Mouse (Mus musculus) adrenal gland, adult 18-20 months (tissue): ENCODE measurements around the gene Dab2. TPM values are rescaled to one million over a fixed set of nuclear protein-coding genes. Genes with fewer than 3 reads are reported as not detected.

Experiments
- DNase-seq, 2 experiments: peaks; one replicate each; pipeline ENCODE4 v3.0.0; 2021 to 2022; ENCODE audit warnings: low spot score in 2 of 2
- total RNA-seq, 2 experiments: library from RNA; stranded (reverse); gene quantifications; 1 replicate in 1 of 2; 2 replicates in 1 of 2; pipeline ENCODE4 v1.2.3; 2021

Dab2 gene
- total RNA-seq, 2 experiments from 2014 or later: 329 to 456 TPM

DNA sequence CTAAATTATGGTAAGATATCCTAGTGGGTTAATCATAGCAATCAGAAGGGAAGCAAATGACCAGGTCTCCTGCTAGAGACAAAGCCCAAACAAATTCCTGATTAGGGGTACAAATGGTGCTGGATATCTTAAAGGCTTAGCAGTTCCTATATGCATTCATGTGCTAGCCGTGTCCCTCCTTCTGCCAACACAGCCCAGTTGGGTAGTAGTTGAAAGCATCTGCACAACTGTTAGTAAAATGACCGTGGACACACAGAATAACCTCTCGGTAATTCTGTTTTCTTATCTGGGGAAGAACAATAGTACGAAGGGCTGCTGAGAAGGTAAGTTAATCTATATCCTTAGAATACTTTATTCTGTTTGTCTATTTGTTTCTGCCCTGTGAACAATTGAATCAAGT lies 90.5 kb downstream of the Dab2 start:
- no peak for DNase-seq

DNA sequence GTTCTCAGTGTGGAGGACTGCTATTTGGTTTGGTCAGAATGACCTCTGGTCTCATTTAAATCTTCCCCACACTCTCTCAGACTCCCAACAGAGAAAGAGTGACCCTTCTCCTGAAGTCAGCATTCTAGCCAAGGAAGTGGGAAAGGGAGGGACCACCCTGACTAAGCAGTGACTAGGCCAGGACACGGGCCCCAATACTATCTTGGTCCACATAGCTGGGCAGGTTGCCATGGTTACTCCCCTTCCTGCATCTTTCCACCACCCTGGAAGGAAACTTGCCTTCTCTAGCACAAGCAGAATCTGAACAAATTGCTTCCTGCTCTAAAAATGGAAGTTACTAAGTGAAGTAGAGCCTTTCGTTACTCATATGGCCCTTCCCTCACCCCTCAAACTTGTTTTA lies 91.1 kb downstream of the Dab2 start:
- peak in 1 of 2 experiments; percentile 51 for DNase-seq

DNA sequence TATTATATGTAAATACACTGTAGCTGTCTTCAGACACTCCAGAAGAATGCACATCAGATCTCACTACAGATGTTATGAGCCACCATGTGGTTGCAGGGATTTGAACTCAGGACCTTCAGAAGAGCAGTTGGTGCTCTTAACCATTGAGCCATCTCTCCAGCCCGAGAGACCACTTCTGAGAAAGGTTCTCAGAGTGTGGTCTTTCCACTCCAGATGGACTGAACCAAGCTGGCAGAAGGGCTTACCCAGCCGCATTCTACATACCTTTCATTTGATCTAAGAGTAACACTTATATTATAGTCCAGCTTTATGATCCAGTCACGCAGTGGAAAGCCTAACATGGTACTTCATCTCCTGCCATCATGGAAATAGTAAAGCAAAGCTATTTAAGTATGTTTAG lies 92.3 kb downstream of the Dab2 start:
- no peak for DNase-seq

DNA sequence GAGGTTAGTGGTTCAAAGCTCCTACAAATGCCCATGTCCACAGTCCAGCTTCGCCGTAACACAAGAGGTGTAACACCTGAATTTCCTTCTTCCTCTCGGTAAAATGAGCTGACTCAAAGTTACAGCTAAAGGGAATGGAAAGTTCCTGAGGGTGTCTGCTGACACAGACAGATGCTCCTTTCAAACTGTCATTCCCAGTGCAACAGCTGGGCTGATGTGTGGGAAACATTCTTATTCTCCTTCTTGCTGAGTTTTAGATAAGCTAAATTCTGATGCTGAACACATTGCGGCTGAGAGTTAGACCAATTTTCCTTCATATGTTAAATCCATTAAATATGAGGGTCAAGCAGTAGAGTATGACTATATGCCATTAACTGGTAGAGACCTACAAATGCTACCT lies 94.0 kb downstream of the Dab2 start:
- no peak for DNase-seq

DNA sequence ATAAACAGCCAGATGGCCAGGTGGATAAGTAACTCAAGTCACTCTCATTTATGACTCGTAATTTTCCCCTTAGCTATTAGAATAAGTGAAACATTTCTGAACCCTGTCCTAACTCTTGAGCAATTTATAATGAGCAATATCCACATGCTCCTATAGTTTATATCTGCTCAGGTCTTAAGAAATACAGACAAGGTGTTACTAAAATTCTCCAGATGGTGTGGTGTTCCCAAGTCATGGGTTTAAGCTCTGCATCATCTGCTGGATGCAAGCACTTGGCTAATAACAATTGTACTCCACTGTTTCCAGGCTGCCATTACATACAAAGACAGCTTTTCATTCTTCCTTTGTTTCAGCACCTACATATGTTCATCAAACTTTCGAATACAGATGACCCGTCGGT lies 98.6 kb downstream of the Dab2 start:
- no peak for DNase-seq

DNA sequence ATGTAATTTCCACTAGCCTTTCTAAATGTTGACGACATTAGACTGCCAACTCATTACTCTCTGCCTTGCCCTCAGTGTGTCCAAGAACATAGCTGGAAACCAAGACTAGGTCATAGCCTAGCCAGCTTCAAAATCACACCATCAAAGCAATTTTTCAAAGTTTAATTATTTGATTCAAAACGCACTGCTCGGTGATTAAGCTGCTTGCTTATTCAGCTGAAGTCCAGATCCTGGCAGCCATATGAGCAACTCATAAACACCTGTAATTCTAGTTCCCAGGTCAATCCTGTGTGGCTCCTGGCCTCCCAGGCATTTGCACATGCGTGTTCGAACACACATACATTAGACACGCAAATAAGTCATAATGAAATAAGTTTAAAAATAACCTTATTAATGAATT lies 99.3 kb downstream of the Dab2 start:
- DNase-seq: no peak

DNA sequence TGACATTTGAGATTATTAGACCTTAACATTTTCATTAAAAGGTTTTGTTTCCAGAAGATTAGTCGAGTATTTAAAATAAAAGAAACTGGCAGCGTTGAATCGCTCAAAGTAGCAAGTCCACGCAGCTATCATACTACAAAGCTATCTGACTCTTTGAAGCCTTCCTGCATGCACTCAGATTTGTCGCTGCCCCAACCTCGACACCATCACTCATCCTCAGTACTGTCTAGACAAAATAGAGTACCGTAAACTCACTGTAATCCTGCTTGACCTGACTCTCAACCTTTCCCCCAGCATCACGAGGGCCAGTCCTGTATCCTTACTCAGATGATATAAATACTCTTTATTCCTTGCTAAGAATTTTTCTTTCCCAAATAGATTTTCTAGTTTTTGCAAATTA lies 100.5 kb downstream of the Dab2 start:
- DNase-seq: no peak

DNA sequence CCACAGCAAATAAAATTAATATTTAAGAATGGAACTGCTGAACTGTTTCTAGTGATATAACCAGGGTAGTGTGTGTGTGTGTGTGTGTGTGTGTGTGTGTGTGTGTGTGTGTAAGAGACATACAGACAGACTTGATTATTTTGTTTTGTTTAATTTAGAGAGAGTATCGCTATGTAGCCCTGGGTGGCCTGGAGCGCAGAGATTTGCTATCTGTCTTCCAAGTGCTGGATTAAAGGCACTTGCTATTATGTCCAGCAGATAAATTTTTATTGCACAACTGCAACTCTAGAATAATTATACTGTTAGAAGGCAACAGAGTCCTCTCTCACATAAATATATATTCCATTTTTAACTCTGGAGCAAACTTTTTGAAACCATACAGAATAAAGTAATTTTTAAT lies 102.8 kb downstream of the Dab2 start:
- no peak for DNase-seq

DNA sequence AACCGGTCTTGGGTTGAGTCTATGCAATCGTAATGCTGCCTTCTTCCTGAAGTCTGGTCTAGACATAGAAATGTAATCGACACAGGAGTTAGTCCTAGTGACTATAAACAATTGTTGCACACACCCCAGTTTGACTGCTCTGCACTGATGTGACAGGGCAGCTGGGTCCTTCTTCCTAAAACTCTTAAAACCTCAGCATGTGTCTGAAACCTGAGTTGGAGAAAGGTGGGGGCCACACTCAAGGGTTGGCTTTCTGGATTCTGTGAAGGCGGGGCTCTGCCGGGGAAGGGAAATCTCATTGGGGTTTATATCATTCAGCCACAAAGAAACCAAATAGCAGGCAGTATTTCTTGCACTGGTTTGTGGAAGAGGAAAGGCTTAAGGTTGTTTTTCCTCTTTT lies 104.6 kb downstream of the Dab2 start:
- no peak for DNase-seq

DNA sequence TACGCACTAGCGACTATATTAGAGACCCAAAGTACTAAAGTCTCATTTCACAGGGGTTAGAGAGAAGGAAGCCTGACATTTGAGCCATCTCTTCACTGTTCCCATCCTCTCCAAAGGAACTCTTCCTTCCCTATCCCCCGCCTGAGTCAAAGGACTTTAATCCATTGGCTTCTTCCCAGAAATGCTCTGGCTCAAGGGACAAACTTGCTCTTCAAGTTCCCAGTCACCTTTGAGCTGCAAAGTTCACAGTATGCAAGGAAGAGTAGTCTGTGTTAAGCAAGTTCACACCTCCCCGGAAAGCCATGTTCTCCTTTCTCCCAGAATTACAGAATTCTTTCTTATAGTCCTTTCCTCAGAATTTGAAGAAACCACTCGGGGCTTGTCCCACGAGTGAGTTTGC lies 107.2 kb downstream of the Dab2 start:
- no peak for DNase-seq

DNA sequence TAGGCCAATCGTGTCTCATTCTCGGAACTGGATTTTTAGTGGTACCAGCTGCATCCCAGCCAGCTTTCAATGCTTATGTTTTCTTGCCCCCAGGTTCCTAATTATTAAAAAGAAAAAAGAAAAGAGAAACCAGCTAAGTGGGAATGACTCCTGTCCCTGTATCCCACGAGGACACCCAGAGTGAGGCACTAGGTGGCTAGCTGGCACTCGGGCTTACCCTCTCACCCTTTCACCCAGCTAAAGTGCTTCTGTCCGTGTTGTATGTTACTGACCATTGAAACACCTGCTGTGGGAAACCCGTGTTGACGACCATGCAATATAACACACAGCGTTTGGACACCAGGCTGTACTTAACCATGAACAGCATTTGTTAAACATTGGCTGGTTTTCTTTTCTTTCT lies 109.4 kb downstream of the Dab2 start:
- DNase-seq: no peak

DNA sequence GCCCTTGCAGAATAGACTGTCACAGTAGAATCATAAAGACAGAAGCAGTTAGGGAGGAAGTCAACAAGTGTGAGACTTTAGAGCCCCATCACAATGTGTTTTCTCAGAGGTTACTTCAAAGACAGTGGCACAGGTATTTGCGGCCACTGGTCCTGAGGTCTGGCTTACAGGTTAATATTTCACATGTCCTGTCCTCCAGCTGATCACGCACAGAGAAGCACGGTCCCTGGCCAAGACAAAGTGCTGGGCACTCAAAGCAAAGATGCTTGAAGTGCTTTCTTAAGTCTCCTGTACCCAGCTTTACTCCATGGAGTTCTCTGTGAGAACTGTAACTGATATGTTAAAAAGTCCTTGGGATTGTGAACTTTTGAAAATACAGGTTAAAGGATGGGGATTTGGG lies 110.6 kb downstream of the Dab2 start:
- DNase-seq: no peak

DNA sequence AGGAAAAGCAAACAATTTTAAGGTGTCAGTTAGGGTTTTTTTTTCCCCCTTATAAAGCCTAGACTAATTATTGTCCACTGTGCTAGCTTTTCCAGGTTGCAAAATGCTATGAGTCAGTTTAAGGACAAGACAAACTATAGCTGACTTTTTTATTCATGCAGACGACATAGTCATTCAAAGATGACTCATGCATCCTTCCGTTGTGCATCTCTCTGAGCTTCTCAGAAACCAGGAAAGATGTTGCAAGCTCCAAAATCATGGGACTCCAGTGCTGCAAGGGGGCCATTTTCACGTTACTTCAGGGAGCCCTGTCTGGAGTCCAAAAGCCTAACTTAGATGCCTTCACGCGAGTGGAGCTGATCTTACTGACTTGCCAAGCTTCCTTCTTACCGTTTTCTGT lies 111.7 kb downstream of the Dab2 start:
- no peak for DNase-seq

DNA sequence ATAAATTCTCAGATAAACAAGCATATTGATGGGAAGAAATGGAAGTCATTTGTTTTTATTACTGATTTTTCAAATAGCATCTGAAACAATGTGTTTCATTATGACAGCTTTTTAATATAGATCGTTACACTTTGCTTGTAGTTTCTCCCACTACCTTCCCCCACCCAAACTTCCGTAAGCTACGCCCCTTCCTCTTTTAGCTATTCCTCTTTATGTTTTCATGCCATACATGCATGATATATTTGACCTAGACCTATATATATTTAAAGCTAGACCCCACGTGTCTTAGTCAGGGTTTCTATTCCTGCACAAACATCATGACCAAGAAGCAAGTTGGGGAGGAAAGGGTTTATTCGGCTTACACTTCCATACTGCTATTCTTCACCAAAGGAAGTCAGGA lies 115.7 kb downstream of the Dab2 start:
- DNase-seq: no peak

DNA sequence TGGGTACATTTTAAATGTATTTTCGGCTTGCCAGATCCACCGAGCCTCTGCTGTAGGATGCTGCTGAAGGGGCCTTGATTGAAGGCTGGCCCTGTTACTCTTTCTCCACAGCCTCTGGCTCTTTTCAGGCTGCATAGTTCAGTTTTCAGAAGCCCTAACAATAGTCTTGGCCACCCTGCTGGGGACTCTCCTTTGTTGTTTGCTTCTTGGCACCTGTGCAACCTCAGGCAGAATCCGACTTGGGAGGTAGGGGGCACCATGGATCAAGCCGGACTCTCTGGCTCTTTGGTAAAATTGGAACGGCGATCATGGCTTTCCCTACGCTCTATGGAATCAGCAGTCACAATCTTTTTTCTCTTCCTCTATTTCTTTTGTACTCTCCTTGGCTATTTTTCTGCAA lies 132.2 kb downstream of the Dab2 start:
- DNase-seq: no peak

DNA sequence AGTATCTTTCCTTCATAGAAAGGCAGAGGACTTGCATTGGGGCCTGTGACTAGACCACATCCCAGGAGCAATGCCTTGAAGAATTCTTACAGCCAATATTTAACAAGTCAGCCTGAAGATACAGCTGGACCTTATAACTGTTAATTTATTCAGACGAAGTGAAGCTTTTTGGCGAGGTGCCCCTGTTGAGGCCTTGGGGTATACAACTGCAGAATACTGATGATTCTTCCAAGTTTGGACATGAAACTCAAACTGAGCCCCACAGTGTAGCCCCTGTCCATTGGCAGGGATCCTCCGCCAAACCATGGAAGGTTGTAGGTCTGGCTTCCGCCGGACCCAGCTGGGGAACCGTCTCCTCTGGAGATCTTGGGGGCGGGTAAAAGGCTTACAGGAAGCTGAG lies 132.8 kb downstream of the Dab2 start:
- DNase-seq: no peak

DNA sequence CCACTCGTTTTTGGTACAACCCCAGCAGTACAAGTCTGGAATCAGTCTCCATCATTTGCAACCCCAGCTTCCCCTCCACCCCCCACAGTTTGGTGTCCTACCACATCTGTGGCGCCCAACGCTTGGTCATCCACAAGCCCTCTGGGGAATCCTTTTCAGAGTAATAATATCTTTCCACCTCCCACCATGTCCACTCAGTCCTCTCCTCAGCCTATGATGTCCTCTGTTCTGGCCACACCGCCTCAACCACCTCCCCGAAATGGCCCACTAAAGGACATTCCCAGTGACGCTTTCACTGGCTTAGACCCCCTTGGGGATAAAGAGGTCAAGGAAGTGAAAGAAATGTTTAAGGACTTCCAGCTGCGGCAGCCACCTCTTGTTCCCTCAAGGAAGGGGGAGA lies 135.7 kb downstream of the Dab2 start:
- no peak for DNase-seq

DNA sequence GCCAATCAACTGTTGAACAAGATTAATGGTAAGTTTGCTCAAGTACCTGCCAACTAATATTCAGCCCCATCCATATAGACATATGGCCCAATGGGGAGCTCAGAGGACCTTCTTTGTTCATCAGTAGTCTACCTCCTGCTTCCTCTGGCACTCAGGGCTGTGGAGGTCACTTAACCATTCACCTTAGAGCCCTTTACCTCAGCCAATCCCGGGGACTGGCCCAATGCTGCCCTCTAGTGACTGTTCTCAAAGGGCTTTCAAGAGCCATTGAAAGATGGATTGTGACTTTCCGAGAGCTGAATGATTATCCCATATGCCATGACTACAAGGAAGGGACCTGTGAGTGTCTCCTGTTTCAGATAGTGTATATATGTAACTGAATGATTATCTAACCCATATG lies 136.2 kb downstream of the Dab2 start:
- DNase-seq: peak; percentile 46 to 62

DNA sequence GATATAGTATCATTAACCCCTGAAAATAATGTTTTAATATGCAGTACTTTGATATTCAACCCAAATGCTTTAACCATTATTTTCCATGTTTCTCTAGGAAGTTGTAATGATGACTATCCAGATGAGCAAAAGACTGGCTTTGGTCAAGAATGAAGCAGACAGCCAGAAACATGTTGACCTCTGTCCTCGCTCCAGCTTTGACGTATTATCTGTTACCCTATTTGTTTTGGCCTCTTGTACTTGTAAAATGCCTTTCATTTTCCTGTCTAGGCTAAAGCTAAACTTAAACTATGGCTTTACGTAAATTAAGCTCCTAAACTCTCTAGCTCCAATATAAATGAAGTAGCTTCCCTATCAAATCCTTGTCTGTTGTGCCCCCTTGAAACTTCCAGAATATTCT lies 139.1 kb downstream of the Dab2 start:
- no peak for DNase-seq

DNA sequence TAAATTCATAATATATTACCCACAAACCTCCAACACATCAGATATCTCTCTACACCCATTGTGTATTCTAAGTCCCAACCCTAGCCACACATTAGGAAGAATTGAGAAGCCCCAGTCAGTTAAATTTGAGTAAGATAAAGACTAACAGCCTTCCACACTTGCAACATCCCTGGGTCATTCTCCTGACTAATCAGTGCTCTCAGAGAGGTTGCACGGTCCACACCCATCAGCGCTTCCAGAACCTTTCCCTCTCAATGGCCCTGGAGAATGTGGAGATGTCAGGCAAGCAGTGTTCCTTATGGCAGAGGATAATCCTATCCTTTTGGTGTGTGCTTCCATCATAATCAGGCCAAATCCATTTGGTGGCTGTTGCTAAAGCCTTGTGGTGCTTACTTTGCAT lies 144.9 kb downstream of the Dab2 start:
- DNase-seq: no peak

DNA sequence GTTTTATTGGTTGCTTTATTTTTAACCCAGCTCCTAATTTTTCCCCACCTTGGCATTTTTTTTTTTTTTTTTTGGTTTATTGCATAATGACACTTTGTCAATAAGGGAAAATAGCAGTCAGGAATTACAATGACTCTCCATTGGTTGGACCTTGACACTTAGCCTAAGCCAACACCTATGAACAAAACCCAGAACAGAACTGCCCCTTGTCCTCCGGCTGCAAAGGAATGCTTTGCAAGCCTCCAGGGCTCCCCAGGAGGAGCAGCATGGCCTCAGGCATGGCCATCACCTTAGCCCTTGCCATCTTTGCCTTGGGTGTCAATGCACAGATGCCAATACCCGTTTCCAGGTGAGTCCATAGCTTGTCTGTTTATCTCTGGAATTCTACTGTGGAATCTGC lies 145.5 kb downstream of the Dab2 start, which contains the start of gene C9:
Gene C9, plus strand, starts transcription at position 193 of the 400 bp plus-strand sequence.
- no peak for DNase-seq

DNA sequence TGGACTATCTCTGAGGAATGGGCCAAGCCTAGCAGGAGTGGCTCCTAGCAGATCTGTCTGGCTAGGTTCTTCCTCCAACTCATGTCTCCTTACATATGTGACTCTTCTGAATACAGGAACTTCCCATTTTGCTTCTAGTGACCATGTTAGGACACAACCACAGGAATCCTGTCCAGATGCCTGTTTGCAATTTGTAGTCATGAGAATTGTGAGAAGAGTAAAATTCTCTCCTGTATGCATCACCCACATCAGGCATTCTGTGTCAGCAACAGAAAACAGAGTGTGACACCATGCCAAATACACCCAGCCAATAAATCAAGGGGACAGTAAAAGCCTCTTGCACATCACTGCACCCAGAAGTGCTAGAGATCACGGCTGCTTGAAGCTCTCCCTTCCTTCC lies 146.6 kb downstream of the Dab2 start:
- no peak for DNase-seq

DNA sequence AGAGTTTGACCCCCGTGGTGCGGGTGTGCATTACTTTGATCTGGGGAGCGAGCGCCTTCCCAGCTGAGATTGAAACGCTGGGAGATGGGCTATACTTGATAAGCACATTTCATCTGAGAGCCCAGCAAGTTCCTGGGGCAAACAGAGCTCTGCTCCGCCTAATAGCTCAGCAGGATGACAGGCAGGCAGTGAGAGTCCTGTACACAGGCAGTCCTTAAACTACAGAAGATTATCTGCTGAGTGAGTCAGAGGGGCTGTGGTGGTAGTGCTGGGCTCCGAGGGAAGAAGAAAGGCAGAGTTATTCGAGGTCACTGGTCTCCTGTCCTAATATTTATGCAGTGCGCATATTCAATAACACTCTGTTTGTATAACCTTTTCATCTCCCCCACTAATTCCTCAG lies 149.3 kb downstream of the Dab2 start:
- no peak for DNase-seq

DNA sequence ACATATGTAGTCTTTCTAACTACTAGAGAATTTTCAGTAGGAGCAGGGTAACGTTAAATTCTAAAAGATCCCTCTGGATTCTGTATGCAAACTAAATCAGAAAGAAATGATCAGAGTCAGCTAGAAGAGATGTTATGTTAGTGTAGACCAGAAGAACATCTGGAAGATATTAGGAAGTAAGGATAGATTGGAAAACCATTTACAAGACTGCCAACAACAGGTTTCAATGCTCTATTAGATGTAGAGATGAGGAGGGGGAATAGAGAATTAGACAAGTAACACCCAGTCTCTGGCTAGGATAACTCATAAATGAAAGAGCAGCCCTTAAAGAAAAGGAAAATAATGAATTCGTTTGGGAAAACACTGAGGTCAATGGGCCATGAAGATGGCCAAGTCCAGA lies 154.9 kb downstream of the Dab2 start:
- no peak for DNase-seq
